Mouse (Mus musculus) embryonic facial prominence, embryonic 12.5 days (tissue): ENCODE data around the gene Sez6l. TPM values are rescaled to one million over a fixed set of nuclear protein-coding genes. Genes with fewer than 3 reads are reported as not detected.

Experiments
- ATAC-seq: fragments of 200-750 bp; cut with Nextera tagmentation; 2 replicates; pipeline ENCODE4 v1.8.0; 2017; ENCODE audit not compliant: insufficient number of reproducible peaks, insufficient read depth, low FRiP score, low TSS enrichment
- H3K27ac ChIP-seq: fragments of 300-500 bp; sonication (generic); 2 replicates; pipeline ENCODE4 v1.5.1; 2016; ENCODE audit warnings: mild to moderate bottlenecking
- H3K27me3 ChIP-seq: fragments of 300-500 bp; sonication (generic); 2 replicates; pipeline ENCODE4 v1.6.1; 2016; ENCODE audit warnings: mild to moderate bottlenecking, moderate library complexity
- H3K36me3 ChIP-seq: fragments of 300-500 bp; sonication (generic); 2 replicates; pipeline ENCODE4 v1.6.1; 2016; ENCODE audit warnings: mild to moderate bottlenecking
- H3K4me1 ChIP-seq: fragments of 300-500 bp; sonication (generic); 2 replicates; pipeline ENCODE4 v1.6.1; 2016
- H3K4me2 ChIP-seq: fragments of 300-500 bp; sonication (generic); replicated peaks from 2 replicates; pipeline ENCODE4 v1.6.1; 2016; ENCODE audit warnings: mild to moderate bottlenecking, moderate library complexity
- H3K4me3 ChIP-seq: fragments of 300-500 bp; sonication (generic); 2 replicates; pipeline ENCODE4 v1.5.1; 2016; ENCODE audit warnings: mild to moderate bottlenecking
- H3K9ac ChIP-seq: fragments of 300-500 bp; sonication (generic); 2 replicates; pipeline ENCODE4 v1.6.1; 2016; ENCODE audit warnings: mild to moderate bottlenecking, moderate library complexity
- H3K9me3 ChIP-seq: fragments of 300-500 bp; sonication (generic); 2 replicates; pipeline ENCODE4 v1.6.1; 2016; ENCODE audit warnings: mild to moderate bottlenecking, moderate library complexity
- WGBS: fragments of 180-500 bp; shearing (Covaris S2); methylation state at CpG from one replicate; pipeline ENCODE4 v1.1.7; 2016; 5-methylcytosine and 5-hydroxymethylcytosine counted together
- polyA plus RNA-seq: library from polyadenylated mRNA; unstranded; fragments of >200 nt; fragmentation: Nextera tagmentation; extraction: Ambion mirVana; gene quantifications from 2 replicates; pipeline ENCODE4 v1.2.1, GENCODE M21; 2016

Gene Sez6l
- polyA plus RNA-seq, 1 experiment from 2014 or later = 0.77 TPM

DNA sequence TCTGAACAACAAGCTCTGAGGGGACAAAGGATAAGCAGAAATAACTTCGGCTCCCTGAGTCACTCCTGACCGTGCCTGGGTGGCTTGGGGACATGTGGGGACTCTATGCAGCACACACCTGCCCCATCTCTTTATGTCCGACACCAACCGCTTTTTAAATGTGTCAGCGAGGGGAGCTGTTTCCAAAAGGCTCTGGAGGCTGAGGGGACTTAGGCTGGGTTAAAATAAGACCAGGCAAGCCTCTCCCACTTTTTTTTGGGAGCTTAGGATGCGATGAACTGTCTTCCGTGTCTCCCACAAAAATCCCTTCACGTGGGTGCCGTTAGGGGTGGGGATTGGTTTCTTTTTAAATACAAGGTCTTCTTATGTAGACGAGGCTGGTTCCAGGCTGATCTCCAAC, 22.5 kb downstream of the Sez6l start:
- H3K9me3 ChIP-seq = no peaks in the 10 kb centered on the region
- no peak overlapping the region for H3K4me2 ChIP-seq
- no peaks in the 10 kb centered on the region for H3K27me3 ChIP-seq
- no peak overlapping the region for H3K4me3 ChIP-seq
- peaks cover 4% of the 10 kb centered on the region; the same call in 1 of the 2 replicates for H3K4me1 ChIP-seq
- 70% methylated on average over 10 of the region's 10 CpGs for WGBS
- no peak for ATAC-seq
- no peak overlapping the region for H3K9ac ChIP-seq
- H3K27ac ChIP-seq = no peak overlapping the region
- no peaks in the 10 kb centered on the region for H3K36me3 ChIP-seq

DNA sequence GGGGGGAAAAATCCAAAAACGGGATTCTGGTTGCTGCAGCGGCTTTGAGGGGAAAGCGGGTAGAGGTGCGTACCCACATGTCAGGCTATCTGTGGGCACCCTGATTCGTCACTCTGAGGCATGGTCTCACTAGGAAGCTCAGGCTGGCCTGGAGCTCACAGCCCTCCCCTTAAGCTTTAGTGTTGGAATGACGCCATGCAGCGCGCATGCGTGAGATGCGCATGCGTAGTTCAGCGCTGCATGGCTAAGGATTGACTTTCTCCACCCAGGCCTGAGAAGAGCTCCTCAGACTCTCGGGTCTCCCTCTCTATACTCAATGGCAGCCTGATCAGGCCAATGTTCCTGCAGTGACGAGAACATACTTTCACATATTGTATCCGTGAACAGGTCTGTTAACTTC, 24.2 kb downstream of the Sez6l start:
- no peak for ATAC-seq
- H3K9ac ChIP-seq = no peak overlapping the region
- 86% methylated on average over 15 of the region's 15 CpGs for WGBS

DNA sequence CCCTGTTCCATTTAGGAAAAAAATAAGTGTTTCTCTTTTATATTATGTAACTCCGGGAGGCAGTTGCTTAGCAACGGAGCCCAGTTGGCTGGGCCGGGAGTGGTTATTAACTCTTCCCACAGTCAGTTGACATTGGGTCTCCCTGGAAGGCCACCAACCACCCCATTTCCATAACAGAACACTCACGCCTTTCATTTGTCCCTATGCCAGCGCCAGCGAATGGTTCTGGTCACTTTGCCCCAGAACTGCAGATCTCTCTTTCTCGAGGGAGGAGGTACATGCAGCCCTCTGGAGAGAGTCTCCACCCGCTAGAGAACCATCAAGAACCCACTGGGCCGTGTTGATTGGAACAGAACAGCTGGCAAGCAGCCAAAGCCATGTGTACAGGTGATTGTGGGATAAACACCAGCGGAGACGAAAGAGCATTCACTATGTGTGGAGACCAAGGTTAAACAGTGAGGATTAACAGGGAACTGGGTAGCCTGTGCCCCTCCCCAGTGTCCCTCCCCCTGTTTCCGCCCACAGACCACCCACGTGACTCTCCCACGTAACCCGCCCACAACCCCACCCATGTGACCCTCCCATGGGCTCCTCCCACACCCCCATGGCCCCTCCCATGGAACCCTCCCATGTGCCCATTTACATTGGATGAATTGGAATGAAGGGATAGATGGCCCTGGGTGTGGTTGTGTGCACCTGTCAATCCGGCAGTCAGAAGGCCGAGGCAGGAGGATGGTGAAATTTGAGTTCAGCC, 24.8 kb downstream of the Sez6l start:
- Histone ChIP-seq H3K27ac (no peak overlapping the region), H3K4me3 (no peak overlapping the region), H3K36me3 (no peaks in the 10 kb centered on the region), H3K4me2 (no peak overlapping the region), H3K4me1 (peaks cover 4% of the 10 kb centered on the region; the same call in 1 of the 2 replicates), H3K27me3 (no peaks in the 10 kb centered on the region), H3K9ac (no peak overlapping the region), H3K9me3 (no peaks in the 10 kb centered on the region)
- no peak for ATAC-seq
- WGBS = 66% methylated on average over 17 of the region's 17 CpGs

More for the DNA sequence above, 24.2 kb downstream of the Sez6l start:
- Histone ChIP-seq H3K4me3 (no peak overlapping the region), H3K4me2 (no peak overlapping the region), H3K27ac (no peak overlapping the region), H3K27me3 (no peaks in the 10 kb centered on the region), H3K9me3 (no peaks in the 10 kb centered on the region), H3K4me1 (peaks cover 4% of the 10 kb centered on the region; the same call in 1 of the 2 replicates), H3K36me3 (no peaks in the 10 kb centered on the region)

DNA sequence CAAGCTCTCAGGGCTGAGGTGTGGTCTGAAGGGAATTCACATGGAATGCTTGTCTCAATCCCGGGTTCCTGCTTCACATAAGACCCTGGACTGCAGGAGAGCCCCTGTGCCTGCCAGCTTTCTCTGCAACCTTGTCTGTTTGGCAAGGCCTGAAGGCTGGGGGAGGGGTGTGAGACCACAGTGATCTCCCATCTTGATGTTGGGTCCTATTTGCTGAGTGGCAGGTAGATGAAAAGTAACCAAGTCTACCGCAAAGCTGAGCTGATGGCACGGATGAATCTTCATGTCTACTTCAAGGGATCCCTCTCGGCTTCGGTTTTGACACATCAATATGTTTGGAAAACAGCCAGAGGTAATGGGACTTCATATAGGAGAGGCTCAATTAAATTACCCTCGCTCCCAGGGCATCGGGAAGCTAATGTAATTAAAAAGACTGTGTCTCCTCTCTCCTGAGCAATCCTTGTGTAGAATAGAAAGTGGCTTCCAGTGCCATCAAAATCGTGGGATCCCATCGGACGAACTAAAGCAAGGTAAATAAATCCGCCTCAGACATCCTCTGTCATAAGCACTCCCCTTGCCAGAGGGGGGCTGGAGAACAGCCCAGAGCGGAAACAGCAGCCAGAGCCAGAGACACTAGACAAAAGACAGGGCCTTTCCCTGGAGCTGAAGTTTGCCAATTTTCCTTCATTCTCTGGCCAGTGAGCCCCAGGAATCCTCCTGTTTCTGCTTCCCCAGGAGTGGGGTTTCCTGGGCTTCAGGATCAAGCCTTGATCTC, 28.0 kb downstream of the Sez6l start:
- no peak overlapping the region for H3K9ac ChIP-seq
- no peaks in the 10 kb centered on the region; the same call in 1 of the 2 replicates for H3K27me3 ChIP-seq
- H3K27ac ChIP-seq = no peak overlapping the region
- H3K9me3 ChIP-seq = no peaks in the 10 kb centered on the region
- peaks cover 4% of the 10 kb centered on the region; the same call in 1 of the 2 replicates for H3K4me1 ChIP-seq
- no peaks in the 10 kb centered on the region for H3K36me3 ChIP-seq
- 62% methylated on average over 12 of the region's 12 CpGs for WGBS
- no peak overlapping the region for H3K4me2 ChIP-seq
- H3K4me3 ChIP-seq = no peak overlapping the region
- ATAC-seq = no peak

DNA sequence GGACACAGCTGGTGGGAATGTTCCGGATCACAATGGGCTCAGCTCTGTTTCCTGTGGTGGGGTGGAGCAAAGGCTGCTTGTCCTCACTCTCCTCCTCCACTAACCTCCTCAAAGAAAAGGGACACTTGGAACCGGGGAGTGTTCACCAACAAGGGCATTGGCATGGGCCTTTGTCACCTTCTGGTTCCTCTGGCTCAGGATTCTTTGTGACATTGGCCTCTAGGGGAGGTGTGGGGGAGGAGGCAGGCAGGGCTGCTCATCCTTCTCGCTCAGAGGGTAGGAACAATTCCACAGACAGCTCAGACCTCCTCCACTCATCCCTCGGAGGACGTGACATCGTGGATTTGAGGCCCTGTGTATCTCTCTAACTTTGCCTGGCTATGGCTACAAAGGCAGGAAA, 30.2 kb downstream of the Sez6l start:
- H3K4me1 ChIP-seq = peaks cover 4% of the 10 kb centered on the region; the same call in 1 of the 2 replicates
- 64% methylated on average over 6 of the region's 6 CpGs for WGBS
- no peak overlapping the region for H3K27ac ChIP-seq
- no peaks in the 10 kb centered on the region for H3K36me3 ChIP-seq
- H3K4me3 ChIP-seq = no peak overlapping the region
- H3K9me3 ChIP-seq = no peaks in the 10 kb centered on the region
- ATAC-seq = no peak
- H3K4me2 ChIP-seq = no peak overlapping the region
- H3K9ac ChIP-seq = no peak overlapping the region
- H3K27me3 ChIP-seq = no peaks in the 10 kb centered on the region; the same call in 1 of the 2 replicates

DNA sequence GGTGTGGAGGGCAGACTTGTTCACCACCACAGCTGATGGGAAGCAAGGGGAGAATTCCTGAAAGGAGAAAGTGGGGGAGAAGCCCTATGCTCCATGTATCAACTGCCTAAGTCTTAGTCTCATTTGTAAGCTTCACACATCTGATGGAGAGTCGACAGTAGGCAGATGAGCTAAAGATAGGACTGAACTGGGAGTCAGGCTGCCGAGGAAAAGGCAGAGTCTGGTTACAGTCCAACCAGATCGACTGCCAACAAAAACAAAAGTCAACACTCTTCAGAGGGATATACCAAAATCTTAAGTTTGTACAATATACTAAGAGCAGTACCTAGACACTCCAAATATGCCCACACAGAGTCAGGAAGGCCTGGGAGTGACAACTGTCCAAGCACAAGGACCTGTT, 38.7 kb downstream of the Sez6l start:
- H3K9me3 ChIP-seq = no peaks in the 10 kb centered on the region
- no peak overlapping the region for H3K4me2 ChIP-seq
- peaks cover 4% of the 10 kb centered on the region; the same call in 1 of the 2 replicates for H3K27me3 ChIP-seq
- no peak overlapping the region for H3K27ac ChIP-seq
- ATAC-seq = no peak
- no peaks in the 10 kb centered on the region for H3K36me3 ChIP-seq
- H3K4me3 ChIP-seq = no peak overlapping the region
- no peaks in the 10 kb centered on the region for H3K4me1 ChIP-seq
- 64% methylated on average over 3 of the region's 3 CpGs for WGBS
- no peak overlapping the region for H3K9ac ChIP-seq

DNA sequence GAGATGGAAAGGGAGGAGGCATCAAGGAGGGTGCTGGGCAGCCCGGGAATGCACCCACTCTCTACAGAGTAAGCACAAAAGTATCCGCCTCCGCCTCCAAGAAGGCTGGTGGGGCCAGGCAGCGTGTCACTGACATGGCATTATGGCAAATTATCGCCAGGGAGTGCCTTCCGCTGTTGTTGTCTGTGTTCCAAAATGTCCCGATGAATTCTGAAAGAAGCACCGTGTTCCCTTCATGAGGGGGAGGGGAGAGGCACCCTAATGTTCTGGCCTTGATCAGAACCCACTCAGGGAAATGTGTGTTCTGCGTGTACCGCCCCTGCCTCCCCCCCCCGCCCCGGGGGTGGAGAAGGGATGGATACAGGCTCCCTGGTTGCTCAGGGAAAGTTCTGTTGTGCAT, 41.1 kb downstream of the Sez6l start:
- H3K4me1 ChIP-seq = no peaks in the 10 kb centered on the region
- H3K36me3 ChIP-seq = no peaks in the 10 kb centered on the region
- 77% methylated on average over 12 of the region's 12 CpGs for WGBS
- no peak overlapping the region for H3K27ac ChIP-seq
- peaks cover 4% of the 10 kb centered on the region; the same call in 1 of the 2 replicates for H3K27me3 ChIP-seq
- no peak overlapping the region for H3K4me2 ChIP-seq
- H3K9me3 ChIP-seq = no peaks in the 10 kb centered on the region
- ATAC-seq = no peak
- no peak overlapping the region for H3K4me3 ChIP-seq
- no peak overlapping the region for H3K9ac ChIP-seq

DNA sequence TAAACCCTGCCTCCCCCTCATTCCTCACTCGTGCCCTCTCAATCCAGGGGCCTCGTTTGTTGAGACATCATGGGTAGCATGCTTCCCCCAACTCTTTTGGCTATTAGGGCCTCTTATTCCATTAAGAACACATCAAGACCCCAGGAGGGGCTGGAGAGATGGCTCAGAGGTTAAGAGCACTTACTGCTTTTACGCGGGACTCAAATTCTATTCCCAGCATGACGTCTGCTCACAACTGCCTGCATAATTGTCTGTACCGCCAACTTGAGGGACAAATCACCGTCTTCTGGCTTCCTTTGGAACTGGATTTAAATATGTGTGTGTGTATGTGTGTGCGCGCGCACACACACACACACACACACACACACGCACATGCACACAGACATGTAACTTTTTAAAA, 42.8 kb downstream of the Sez6l start:
- Histone ChIP-seq H3K4me3 (no peak overlapping the region), H3K9ac (no peak overlapping the region), H3K4me2 (no peak overlapping the region), H3K9me3 (no peaks in the 10 kb centered on the region), H3K27ac (no peak overlapping the region), H3K4me1 (no peaks in the 10 kb centered on the region), H3K36me3 (no peaks in the 10 kb centered on the region), H3K27me3 (peaks cover 4% of the 10 kb centered on the region; the same call in 1 of the 2 replicates)
- ATAC-seq = no peak
- WGBS = 45% methylated on average over 11 of the region's 11 CpGs

DNA sequence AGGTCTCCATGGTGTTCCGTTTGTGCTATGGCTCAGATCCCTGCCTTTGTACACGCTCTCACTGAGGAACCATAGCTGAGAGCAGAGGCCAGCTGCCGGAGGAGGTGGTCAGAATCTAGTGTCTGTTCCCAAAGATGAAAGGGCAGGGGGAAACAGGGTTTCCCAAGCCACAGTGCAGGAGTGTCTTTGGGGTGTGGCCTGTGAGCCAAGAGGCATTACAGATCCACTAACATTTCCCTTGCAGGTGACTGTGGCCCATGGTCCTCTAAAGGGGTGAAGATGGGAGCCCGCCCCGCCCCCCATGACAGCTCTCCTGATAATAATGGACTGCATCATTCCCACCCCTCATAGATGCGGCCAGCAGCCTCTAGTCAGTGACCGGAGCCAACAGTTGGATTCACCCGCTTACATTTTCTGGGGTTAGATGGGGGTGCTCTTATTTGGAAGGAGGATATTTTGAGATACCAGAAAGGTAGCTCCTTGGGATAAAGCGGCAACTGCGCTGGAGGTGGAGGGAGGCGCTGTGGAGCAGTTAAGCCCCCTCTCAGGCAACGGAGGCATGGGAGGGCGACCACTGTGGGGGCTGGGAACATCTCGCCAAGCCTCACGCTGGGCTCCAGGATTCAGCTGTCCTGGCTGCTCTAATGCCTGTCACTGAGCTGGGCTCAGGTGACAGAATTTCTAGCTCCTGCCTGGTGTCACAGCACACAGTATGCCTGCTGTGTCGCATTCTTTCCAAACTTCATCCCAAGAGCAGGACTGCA, 43.5 kb downstream of the Sez6l start:
- H3K4me3 ChIP-seq = no peak overlapping the region
- H3K27me3 ChIP-seq = peaks cover 4% of the 10 kb centered on the region; the same call in 1 of the 2 replicates
- H3K4me1 ChIP-seq = no peaks in the 10 kb centered on the region
- H3K9me3 ChIP-seq = no peaks in the 10 kb centered on the region
- ATAC-seq = no peak
- 57% methylated on average over 16 of the region's 16 CpGs for WGBS
- H3K27ac ChIP-seq = no peak overlapping the region
- H3K4me2 ChIP-seq = no peak overlapping the region
- no peak overlapping the region for H3K9ac ChIP-seq
- no peaks in the 10 kb centered on the region for H3K36me3 ChIP-seq

DNA sequence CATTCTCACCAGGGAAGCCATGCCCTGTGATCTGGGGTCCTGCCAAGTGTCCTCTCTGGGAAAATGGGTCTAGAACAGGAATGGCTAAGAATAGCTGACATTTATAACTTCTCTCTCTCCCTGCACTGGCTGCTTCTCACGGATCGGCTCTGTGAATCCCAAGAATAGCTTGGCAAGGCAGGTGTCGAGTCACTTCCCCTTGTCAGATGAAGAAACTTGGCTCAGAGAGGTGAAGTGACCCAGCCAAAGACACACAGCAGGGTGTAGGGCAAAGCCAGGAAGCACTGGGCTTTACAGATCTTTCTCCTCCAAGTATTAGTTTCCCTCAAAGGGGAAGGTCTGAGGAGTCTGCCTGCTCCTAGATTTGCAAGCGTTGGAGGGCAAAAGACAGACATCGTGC, 44.1 kb downstream of the Sez6l start:
- Histone ChIP-seq H3K4me3 (no peak overlapping the region), H3K27me3 (peaks cover 4% of the 10 kb centered on the region; the same call in 1 of the 2 replicates), H3K9me3 (no peaks in the 10 kb centered on the region), H3K4me2 (no peak overlapping the region), H3K36me3 (no peaks in the 10 kb centered on the region), H3K27ac (no peak overlapping the region), H3K4me1 (no peaks in the 10 kb centered on the region), H3K9ac (no peak overlapping the region)
- 87% methylated on average over 5 of the region's 5 CpGs for WGBS
- no peak for ATAC-seq

DNA sequence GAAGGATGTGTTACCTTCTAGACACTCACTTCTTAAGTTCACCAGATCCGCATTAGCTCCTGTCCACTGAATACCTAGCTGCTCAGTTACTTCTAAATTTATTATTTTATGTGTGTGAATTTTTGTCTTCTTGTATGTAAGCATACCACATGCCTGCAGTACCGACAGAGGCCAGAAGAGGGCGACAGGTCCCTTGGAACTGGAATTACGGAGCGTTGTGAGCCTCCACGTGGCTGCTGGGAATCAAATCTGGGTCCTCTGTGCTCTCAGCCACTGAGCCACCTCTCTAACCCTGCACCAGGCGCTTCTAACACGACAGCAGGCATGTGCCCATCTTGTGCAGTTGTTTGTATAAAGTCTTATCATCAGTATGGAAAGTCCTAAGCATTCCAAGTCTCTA, 44.8 kb downstream of the Sez6l start:
- Histone ChIP-seq H3K4me1 (no peaks in the 10 kb centered on the region), H3K27me3 (peaks cover 3% of the 10 kb centered on the region; the same call in 1 of the 2 replicates), H3K27ac (no peak overlapping the region), H3K4me3 (no peak overlapping the region), H3K9ac (no peak overlapping the region), H3K36me3 (no peaks in the 10 kb centered on the region), H3K9me3 (no peaks in the 10 kb centered on the region), H3K4me2 (no peak overlapping the region)
- no peak for ATAC-seq
- 69% methylated on average over 8 of the region's 8 CpGs for WGBS
